Mouse (Mus musculus) heart, embryonic 11.5 days (tissue): ENCODE results near the gene Mmp10. TPM values are rescaled to one million over a fixed set of nuclear protein-coding genes. Genes with fewer than 3 reads are reported as not detected.

ENCODE experiments used
- ATAC-seq: fragments of 200-750 bp; cut with Nextera tagmentation; replicated peaks from 2 replicates; pipeline ENCODE4 v1.8.0; 2017; ENCODE audit warnings: moderate library complexity; ENCODE audit not compliant: insufficient number of reproducible peaks, low FRiP score, low TSS enrichment
- H3K27ac ChIP-seq: fragments of 300-500 bp; sonication (generic); 2 replicates; pipeline ENCODE4 v1.5.1; 2014; ENCODE audit warnings: mild to moderate bottlenecking, low read depth, low read length
- H3K27me3 ChIP-seq: fragments of 300-500 bp; sonication (generic); 2 replicates; pipeline ENCODE4 v1.6.1; 2014; ENCODE audit warnings: mild to moderate bottlenecking, low read length, mixed read lengths; ENCODE audit not compliant: control insufficient read depth, insufficient read depth
- H3K36me3 ChIP-seq: fragments of 300-500 bp; sonication (generic); 2 replicates; pipeline ENCODE4 v1.6.1; 2014; ENCODE audit warnings: mild to moderate bottlenecking, low read length, moderate library complexity, mixed read lengths; ENCODE audit not compliant: control insufficient read depth, insufficient read depth
- H3K4me1 ChIP-seq: fragments of 300-500 bp; sonication (generic); 2 replicates; pipeline ENCODE4 v1.6.1; 2014; ENCODE audit warnings: low read length; ENCODE audit not compliant: control insufficient read depth, insufficient read depth
- H3K4me2 ChIP-seq: fragments of 300-500 bp; sonication (generic); 2 replicates; pipeline ENCODE4 v1.6.1; 2014; ENCODE audit warnings: mild to moderate bottlenecking, moderate library complexity
- H3K4me3 ChIP-seq: fragments of 300-500 bp; sonication (generic); 2 replicates; pipeline ENCODE4 v1.5.1; 2014; ENCODE audit warnings: low read depth, low read length
- H3K9ac ChIP-seq: fragments of 300-500 bp; sonication (generic); 2 replicates; pipeline ENCODE4 v1.6.1; 2014; ENCODE audit warnings: mild to moderate bottlenecking, low read depth, low read length, moderate library complexity
- H3K9me3 ChIP-seq: fragments of 300-500 bp; sonication (generic); replicated peaks from 2 replicates; pipeline ENCODE4 v1.6.1; 2016; ENCODE audit warnings: low read length; ENCODE audit not compliant: control insufficient read depth
- WGBS: fragments of 180-500 bp; shearing (Covaris S2); extraction: QIAGEN DNeasy Blood & Tissue Kit; methylation state at CpG from one replicate; pipeline ENCODE4 v1.1.7; 2014; ENCODE audit not compliant: insufficient replicate concordance; 5-methylcytosine and 5-hydroxymethylcytosine counted together
- polyA plus RNA-seq: library from polyadenylated mRNA; unstranded; fragments of >200 nt; fragmentation: Nextera tagmentation; extraction: Ambion mirVana; gene quantifications from 2 replicates; pipeline ENCODE4 v1.2.1, GENCODE M21; 2014

Gene Mmp10
- polyA plus RNA-seq, result not detected in 2 replicates

DNA sequence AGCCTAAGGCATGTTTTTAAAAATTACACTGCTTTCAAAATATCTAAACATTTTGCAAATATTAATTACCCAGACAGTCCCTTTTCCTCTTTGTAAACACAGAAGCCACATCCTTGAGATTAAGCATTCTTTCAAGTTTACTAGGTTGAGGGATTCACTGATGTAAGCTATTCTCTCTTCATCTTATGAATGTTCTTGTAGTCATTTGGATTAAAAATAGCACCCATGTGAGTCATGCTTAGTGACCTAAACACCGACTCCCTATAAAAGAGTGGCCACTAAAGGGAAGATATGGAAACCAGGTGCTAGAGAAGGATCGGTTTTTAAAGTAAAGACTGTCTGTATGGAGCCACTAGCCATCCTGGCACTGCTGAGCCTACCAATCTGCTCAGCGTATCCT is at the start of gene Mmp10:
Gene Mmp10, plus strand, starts transcription at position 302 of the 400 bp plus-strand sequence.
- WGBS, result 70% methylated on average over 3 of the region's 3 CpGs
- no peak for ATAC-seq

GRCm38 (mm10) chr9:7453302-7453701 is 48.9 kb upstream of the Mmp10 start:
- Histone ChIP-seq H3K9ac (no peak overlapping the region), H3K36me3 (no peaks in the 10 kb centered on the region), H3K4me2 (no peak overlapping the region), H3K27me3 (no peaks in the 10 kb centered on the region), H3K9me3 (no peaks in the 10 kb centered on the region), H3K4me3 (no peak overlapping the region), H3K27ac (no peak overlapping the region), H3K4me1 (no peaks in the 10 kb centered on the region)
- ATAC-seq, result no peak
- 78% methylated on average over 2 of the region's 2 CpGs for WGBS

More for the DNA sequence above, at the start of gene Mmp10:
- H3K27me3 ChIP-seq, result no peaks in the 10 kb centered on the region
- no peak within 1 kb of the TSS for H3K4me2 ChIP-seq
- no peak within 1 kb of the TSS for H3K4me3 ChIP-seq
- H3K27ac ChIP-seq, result no peak within 1 kb of the TSS
- no peak within 1 kb of the TSS for H3K9ac ChIP-seq
- H3K36me3 ChIP-seq, result no peaks in the 10 kb centered on the region
- H3K4me1 ChIP-seq, result no peaks in the 10 kb centered on the region
- H3K9me3 ChIP-seq, result no peaks in the 10 kb centered on the region

- H3K27ac ChIP-seq, result no peak overlapping the region
- H3K36me3 ChIP-seq, result no peaks in the 10 kb centered on the region
- no peak for ATAC-seq
- H3K4me1 ChIP-seq, result no peaks in the 10 kb centered on the region
- no peaks in the 10 kb centered on the region for H3K9me3 ChIP-seq
- H3K4me3 ChIP-seq, result no peak overlapping the region
- no peak overlapping the region for H3K9ac ChIP-seq
- 86% methylated on average over 1 of the region's 1 CpGs for WGBS
- no peaks in the 10 kb centered on the region for H3K27me3 ChIP-seq
- no peak overlapping the region for H3K4me2 ChIP-seq
Observed at GRCm38 (mm10) chr9:7470262-7470661, 31.9 kb upstream of the Mmp10 start.

GRCm38 (mm10) chr9:7483684-7484394 is 18.3 kb upstream of the Mmp10 start:
- ATAC-seq, result no peak
- Histone ChIP-seq H3K27ac (no peak overlapping the region), H3K4me1 (no peaks in the 10 kb centered on the region), H3K9ac (no peak overlapping the region), H3K4me2 (no peak overlapping the region), H3K9me3 (no peaks in the 10 kb centered on the region), H3K4me3 (no peak overlapping the region), H3K36me3 (no peaks in the 10 kb centered on the region), H3K27me3 (no peaks in the 10 kb centered on the region)
- 73% methylated on average over 5 of the region's 5 CpGs for WGBS

- H3K9me3 ChIP-seq, result no peaks in the 10 kb centered on the region
- no peak overlapping the region for H3K9ac ChIP-seq
- H3K27ac ChIP-seq, result no peak overlapping the region
- H3K27me3 ChIP-seq, result no peaks in the 10 kb centered on the region
- H3K4me1 ChIP-seq, result no peaks in the 10 kb centered on the region
- H3K4me2 ChIP-seq, result no peak overlapping the region
- H3K36me3 ChIP-seq, result no peaks in the 10 kb centered on the region
- H3K4me3 ChIP-seq, result no peak overlapping the region
- WGBS, result 69% methylated on average over 3 of the region's 3 CpGs
- ATAC-seq, result no peak
Observed at GRCm38 (mm10) chr9:7501138-7501537, 1.0 kb upstream of the Mmp10 start.

DNA sequence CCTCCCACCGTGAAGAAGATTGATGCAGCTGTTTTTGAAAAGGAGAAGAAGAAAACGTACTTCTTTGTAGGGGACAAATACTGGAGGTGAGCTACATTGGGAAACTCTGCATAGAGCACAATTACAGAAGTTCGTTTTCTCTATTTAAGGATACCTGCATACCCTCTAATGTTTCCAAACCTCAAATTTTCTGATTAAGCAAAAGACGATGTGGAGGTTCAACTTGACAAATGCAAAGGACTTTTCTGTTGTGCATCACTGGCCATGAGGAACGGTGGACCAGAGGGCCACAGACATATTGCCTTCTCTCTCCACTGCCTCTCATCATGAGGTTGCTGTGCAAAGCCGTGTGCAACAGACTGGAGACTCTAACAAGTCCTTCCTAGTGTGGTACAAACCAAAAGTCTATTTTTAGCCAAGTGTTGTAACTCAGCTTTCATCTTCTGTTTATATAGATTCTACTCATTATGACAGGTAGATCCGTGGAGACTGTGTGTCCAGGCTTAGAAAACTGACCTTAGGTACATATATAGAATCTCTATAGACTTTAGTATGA is 5.2 kb downstream of the Mmp10 start:
- H3K36me3 ChIP-seq, result no peaks in the 10 kb centered on the region
- no peaks in the 10 kb centered on the region for H3K4me1 ChIP-seq
- WGBS, result 75% methylated on average over 7 of the region's 7 CpGs
- H3K9me3 ChIP-seq, result no peaks in the 10 kb centered on the region
- H3K27me3 ChIP-seq, result no peaks in the 10 kb centered on the region
- no peak overlapping the region for H3K4me2 ChIP-seq
- H3K27ac ChIP-seq, result no peak overlapping the region
- no peak for ATAC-seq
- no peak overlapping the region for H3K9ac ChIP-seq
- no peak overlapping the region for H3K4me3 ChIP-seq

DNA sequence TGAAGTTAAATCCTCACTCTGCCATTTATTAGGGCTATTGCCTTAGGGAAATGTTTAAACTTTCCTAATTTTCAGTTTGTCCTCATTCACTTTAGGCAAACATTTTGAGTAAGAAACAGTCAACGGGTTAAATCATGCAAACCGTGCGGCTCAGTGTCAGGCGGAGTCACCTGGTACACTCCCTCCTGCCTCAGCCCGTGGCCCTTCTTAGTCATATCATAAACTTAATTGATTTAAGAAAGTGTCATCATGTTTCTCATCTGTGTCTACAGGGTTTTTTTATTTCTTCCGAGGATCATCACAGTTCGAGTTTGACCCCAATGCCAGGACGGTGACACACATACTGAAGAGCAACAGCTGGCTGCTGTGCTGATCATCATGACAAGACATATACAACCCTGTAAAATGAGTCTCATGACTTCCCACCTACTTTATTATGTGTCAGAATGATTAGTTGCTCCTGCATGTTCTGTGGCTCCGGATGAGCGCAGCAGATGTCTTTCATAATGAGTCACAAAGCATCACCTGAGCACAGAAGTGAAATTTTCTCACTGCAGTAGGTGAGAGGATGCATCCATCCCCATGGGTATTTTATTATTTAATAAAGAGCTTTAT is 7.6 kb downstream of the Mmp10 start:
- 85% methylated on average over 10 of the region's 10 CpGs for WGBS
- no peaks in the 10 kb centered on the region for H3K4me1 ChIP-seq
- H3K27me3 ChIP-seq, result no peaks in the 10 kb centered on the region
- H3K36me3 ChIP-seq, result no peaks in the 10 kb centered on the region
- no peak for ATAC-seq
- H3K4me2 ChIP-seq, result no peak overlapping the region
- no peaks in the 10 kb centered on the region for H3K9me3 ChIP-seq
- no peak overlapping the region for H3K4me3 ChIP-seq
- H3K9ac ChIP-seq, result no peak overlapping the region
- no peak overlapping the region for H3K27ac ChIP-seq

DNA sequence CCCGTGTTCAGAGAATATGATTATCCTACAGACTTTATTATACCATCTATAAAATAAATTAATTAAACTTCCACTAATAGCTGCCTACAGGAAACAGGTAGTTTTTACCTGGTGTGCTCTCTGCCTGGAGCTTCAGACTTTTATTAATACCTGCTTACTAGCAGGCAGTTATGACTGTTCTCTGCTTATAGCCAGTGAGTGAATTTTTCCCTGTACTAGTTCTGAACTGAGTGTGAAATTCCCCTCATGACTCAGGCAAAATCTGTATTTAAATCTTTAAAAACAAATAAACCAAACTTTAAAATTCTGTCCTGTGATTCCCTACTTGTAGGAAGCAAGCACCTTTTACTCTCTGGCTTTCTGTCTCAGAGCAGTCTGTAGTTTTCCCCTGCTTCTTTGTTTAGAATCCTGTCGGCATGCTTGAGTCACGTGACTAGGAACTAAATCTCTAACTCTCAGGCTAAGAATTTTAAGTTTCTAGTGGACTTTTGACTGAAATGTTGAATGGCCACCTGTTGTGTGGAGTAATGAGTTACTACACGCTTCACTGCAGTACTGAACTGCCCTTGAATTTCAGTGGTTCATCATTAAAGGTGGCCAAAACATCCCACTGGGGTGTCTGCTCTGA is 15.9 kb downstream of the Mmp10 start:
- Histone ChIP-seq H3K4me1 (no peaks in the 10 kb centered on the region), H3K36me3 (no peaks in the 10 kb centered on the region), H3K27ac (no peak overlapping the region), H3K4me2 (no peak overlapping the region), H3K27me3 (no peaks in the 10 kb centered on the region), H3K9me3 (no peaks in the 10 kb centered on the region), H3K9ac (no peak overlapping the region), H3K4me3 (no peak overlapping the region)
- WGBS, result 70% methylated on average over 4 of the region's 4 CpGs
- no peak for ATAC-seq
